Mouse (Mus musculus): ENCODE measurements at regions not wholly inside any gene's neighbourhood (a gene's known extent, or its start where the extent isn't known, plus 50 kb on each side); places are given as distances from the start of the nearest gene placed in this dataset.

GRCm38 (mm10) chr4:54588704-54589103 lies 356.1 kb upstream of the Zfp462 start:
- DNase-seq: no peak
- intact Hi-C loops (cut with DNase I; ENCODE audit: low total_unique reads): no loop called here

DNA sequence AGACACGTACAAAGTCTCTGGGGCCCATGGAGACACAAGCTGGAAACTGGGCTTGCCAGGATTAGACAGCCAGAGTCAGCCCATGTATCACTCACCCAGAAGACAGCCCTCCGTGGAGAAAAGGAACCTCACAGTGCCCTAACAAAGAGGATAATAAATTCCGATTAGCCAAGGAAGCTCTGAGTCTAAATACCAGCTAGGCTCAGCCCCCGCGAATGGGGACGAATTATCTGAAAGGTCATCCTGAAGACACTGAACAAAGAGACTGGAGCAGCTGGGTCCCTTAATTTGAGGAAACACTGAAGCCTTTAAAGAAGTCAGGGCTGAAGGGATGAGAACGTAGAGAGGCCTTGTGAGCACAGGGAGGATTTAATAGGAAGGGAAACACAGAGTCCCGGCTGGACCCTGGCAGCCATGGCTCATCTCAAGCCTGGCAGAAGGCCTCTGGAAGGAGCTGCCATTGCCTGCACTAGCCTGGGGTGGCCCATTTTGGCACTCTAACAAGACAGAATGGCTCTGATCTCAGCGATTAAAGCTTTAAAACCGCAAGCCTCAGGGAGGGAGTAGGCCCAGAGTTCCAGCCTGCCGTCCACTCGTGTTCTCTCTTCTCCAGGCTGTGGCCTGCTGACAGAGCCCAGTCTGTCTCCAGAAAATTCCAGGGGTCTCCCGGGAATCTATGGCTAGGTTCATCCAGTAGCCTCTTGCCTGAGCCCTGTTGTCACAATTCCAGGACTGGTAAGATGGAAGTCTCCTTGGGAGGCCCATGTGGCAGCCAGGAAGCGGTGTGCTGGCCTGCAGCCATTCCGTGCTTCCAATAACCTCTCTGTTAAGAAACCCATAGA lies 343.0 kb upstream of the Zfp462 start:
- intact Hi-C loops (cut with DNase I; ENCODE audit: low total_unique reads): no loop called here
- DNase-seq: peak; percentile 9

DNA sequence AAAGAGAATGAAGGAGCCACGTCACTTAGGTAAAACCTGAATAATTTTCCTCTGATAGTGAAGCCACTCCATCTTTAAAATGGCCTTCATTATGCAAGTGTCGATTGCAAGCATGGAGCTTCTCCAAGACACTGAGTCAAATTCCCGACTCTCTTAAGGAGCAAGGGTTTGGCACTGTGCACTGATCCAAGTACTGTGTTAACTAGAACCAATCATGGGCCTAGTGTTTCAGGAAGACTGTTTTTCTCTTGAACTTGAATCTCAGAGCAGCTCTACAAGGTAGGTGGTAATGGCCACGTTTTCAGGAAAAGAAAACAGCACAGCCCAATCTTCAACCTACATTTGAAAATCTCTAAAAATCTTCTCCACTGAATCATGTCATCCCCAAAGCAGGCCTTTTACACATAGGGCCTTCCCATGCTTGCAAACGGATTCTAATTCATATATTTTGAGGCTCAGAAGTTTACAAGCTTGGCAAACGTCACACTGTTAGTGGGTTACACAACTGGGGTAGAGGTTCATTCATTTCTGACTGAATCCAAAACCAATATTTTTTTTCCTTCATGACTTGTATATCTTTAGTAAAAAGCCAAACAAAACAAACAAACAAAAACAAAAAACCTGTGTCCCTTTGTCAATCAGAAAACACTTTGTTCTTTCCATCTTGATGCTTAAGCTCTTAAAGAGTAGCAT lies 342.2 kb upstream of the Zfp462 start:
- intact Hi-C loops (cut with DNase I; ENCODE audit: low total_unique reads): no loop called here
- DNase-seq: no peak

DNA sequence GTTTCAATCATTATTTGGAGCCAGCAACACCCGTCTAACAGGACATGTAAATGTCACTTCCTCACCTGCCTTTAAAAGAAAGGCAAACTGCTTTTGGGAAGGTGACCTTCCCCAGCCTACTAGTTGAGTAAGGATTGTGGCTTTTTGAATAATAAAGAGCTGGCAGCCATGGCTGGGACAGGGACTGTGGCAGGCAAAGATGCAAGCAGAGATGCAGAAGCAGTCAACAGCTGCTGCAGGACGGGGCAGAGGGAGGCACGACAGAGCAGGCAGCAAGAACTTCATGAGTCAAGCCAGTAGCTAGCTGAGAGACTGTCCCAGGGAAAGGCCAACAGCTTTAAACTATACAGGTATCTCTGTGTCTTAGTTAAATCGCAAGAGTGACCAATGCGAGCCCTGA lies 334.7 kb upstream of the Zfp462 start:
- intact Hi-C loops (cut with DNase I; ENCODE audit: low total_unique reads): no loop called here
- DNase-seq: no peak

GRCm38 (mm10) chr4:54611990-54612980 lies 332.6 kb upstream of the Zfp462 start:
- intact Hi-C loops (cut with DNase I; ENCODE audit: low total_unique reads): no loop called here
- no peak for DNase-seq

- DNase-seq: peak; percentile 35
- intact Hi-C loops (cut with DNase I; ENCODE audit: low total_unique reads): no loop called here
Measured at GRCm38 (mm10) chr4:54613076-54613475, 331.8 kb upstream of the Zfp462 start.

GRCm38 (mm10) chr4:54613611-54614010 lies 331.2 kb upstream of the Zfp462 start:
- intact Hi-C loops (cut with DNase I; ENCODE audit: low total_unique reads): no loop called here
- no peak for DNase-seq

DNA sequence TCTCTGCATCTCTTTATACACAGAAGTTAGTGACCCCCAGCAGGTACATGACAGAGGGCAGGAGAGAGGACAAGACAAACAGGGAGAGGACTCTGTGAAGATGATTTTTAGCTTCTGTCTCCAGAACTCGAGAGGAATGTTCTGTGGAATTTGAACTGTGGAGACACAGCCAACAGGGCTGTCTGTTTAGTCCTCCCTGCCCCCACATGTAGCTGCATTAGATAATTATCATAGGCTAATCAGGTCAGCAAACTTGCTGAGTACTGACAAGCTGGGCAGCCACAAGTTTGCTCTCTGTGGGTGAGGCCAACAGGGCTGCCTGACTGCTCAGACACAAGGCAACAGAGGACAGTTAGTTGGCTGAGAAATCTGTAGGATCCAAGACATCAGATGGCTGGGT lies 329.0 kb upstream of the Zfp462 start:
- intact Hi-C loops (cut with DNase I; ENCODE audit: low total_unique reads): no loop called here
- DNase-seq: no peak

DNA sequence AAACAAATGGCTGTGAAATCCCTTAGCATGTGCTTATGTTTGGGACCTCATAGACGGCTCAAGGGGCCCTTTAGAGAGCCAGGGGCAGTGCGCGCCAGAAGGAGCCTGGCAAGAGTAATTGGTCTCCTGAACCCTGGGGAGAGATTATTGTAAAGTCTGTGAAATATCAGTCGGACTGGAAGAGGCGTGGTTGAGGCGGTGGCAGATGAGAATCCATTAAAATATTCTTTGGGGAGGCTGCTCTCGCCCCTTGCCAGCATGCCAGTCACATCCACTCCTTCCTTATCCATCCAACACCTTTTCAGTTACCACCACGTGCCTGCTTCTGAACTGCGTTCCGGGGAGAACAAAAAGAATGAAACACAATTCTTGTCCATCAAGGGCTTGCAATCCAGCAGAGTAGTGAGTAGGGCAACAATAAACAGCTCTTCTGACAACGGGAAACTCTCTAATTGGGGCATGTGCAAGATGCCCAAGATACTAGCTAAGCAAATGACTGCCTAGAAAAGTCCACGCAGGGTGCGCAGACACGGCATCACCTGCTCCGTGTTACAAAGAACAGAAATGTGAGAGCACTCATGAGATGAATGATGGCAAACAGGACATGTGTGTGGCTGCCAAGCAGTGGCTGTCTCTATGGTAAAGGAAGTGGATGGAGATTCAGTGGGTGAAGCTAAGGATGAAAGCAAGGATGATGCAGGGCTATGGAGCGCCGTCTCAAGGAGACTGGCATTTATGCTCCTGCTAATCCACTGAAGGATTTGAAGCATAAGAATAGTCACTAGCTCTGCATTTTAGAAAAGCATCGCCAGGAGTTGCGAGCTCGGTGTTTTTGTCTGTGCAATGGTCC lies 320.6 kb upstream of the Zfp462 start:
- intact Hi-C loops (cut with DNase I; ENCODE audit: low total_unique reads): no loop called here
- DNase-seq: no peak

DNA sequence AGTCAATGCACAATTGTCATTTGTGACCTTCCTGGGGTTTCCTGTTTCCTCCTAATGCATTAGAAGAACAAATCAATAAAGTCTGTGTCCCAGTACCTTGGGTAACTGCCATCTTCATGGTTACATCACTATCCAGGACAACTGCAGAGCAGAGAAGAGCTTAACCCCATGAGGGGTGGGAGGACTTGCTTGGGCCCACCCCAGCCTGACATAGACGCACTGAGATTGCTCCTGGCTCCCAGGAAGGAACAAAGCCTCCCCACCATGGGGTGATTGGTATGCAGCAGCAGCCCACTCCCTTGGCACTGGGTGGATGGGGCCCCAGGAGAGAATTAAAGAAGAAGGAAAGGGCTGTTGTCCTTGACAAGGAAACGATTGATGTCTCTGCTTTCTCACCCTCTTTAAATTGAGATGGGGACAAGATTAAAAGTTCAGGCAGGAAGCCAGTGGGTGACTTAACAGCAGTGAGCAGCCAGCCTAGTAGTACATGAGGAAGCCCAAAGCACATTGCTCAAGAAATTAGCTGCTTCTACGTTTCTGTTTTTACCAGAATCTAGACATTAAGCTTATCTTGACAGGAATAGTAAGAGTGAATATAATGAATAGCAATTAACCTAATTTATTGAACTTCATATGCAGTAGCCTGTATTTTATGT lies 307.7 kb upstream of the Zfp462 start:
- intact Hi-C loops (cut with DNase I; ENCODE audit: low total_unique reads): no loop called here
- no peak for DNase-seq

DNA sequence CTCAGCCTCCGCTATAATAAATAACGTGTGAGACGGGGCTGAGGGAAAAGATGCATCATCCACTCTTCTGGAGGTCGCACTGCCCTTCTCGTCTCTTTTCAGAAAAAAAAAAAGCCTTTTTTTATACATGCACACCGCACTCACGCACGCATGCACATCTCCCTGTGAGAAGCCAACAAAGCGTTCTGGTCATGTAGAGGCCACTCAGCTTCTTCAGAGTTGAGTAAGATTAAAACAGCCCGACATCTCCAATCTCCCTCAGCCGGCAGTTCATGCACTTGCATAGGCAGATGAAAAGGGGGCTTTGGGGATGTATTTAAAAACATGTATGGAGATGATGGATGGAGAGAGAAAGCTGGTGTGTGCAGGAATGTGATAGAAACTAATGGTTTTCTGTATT lies 298.8 kb upstream of the Zfp462 start:
- DNase-seq: no peak
- intact Hi-C loops (cut with DNase I; ENCODE audit: low total_unique reads): no loop called here

DNA sequence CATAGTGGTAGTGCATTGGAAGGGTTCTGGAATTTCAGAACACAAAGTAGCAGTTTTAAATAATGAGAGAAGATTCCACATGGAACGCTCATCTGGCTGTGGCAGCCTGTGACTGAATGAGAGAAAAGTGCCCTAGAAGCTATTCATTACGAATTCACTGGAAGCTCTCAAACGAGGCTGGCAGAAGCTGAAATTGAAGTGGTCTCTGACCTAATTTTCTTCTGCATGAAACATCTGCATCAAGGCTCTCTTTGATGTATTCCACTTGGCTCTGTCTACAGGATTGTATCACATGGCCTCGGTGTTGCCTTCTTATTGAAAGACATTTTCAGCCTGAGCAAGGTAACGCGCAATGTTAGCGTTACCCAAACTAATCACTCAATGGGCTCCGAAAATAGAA lies 298.4 kb upstream of the Zfp462 start:
- no peak for DNase-seq
- intact Hi-C loops (cut with DNase I; ENCODE audit: low total_unique reads): no loop called here

DNA sequence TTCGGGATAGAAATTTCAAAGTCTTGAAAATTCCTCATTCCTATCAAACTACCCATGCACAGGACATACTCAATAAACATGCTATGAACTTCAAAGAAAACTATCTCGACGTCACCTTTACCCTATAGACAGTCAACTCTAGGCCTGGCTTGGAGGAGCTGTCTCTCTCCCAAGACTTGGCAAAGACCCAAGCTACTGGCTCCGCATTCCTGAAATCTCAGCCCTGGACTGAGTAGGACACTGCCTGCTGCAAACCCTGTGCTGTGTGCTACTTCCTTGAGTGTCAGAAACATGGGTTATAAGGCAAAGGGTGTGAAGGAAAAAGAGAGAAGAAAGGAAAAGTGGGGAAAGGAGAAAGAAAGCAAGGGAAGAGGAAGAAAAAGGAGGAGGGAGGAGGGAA lies 296.6 kb upstream of the Zfp462 start:
- intact Hi-C loops (cut with DNase I; ENCODE audit: low total_unique reads): no loop called here
- DNase-seq: no peak

- intact Hi-C loops (cut with DNase I; ENCODE audit: low total_unique reads): no loop called here
- no peak for DNase-seq
Measured at GRCm38 (mm10) chr4:54651646-54652110, 293.2 kb upstream of the Zfp462 start.

DNA sequence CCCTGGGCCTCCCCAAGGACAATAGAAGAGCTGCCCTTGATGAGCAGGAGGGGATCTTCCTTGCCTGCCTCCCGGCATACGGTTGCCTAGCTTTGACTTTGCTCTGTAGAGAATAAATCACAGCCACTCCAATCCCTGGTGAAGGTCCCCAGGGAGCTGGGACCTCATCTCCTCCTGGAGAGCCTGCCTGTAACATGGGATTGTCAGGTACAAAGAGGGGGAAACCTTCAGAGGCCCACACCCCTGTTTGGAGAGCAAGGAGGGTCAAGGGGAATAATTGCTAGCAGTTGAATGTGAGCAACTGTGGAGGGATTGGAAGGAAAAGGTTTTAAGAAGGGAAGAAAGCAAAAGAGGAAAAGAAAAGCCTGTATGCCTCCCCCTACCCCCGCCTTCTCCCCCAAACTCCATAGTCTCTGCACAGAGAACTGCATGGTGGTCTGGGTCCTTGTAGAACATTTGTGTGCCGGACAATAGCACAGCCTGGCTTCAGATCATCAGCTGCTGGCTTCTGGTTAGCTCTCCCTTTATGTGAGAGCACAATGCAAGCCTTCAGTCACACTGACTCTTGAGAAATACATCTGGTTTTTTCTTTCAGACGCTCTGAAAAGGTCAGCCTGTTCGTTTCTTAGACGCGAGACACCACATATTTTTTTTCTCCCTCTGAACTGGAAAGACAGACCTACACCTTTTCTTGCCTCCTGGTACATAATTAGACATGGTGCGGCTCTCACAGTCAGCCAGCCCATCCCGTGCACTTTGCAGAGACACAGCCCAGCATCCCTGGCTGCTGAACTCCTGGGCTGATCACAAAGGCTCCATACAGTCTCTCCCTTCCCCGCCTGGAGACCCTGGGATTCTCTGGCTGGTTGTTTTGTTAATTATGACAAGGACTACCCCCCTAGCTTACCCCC lies 292.5 kb upstream of the Zfp462 start:
- intact Hi-C loops (cut with DNase I; ENCODE audit: low total_unique reads): no loop called here
- DNase-seq: no peak

- intact Hi-C loops (cut with DNase I; ENCODE audit: low total_unique reads): no loop called here
- no peak for DNase-seq
Measured at GRCm38 (mm10) chr4:54653097-54653776, 291.6 kb upstream of the Zfp462 start.
